Mouse (Mus musculus) WW6 (cell line): Measurements from ENCODE around the gene Zfp526.
A peak's percentile ranks its signal among the peaks of the same experiment; 100 is the strongest.

ENCODE experiments used
- DNase-seq: peaks from one replicate; pipeline ENCODE4 v3.0.0-alpha.2; 2013; ENCODE audit warnings: low read depth, low spot score

Zfp526 gene

GRCm38 (mm10) chr7:25221102-25221883 is at the start of gene Zfp526:
Zfp526 (plus strand) TSS chr7:25221425.
- DNase-seq, result peak; percentile 91

- DNase-seq, result no peak
These were observed 48.6 kb upstream of the Zfp526 start for GRCm38 (mm10) chr7:25172669-25173068.

- no peak for DNase-seq
These were observed 46.9 kb upstream of the Zfp526 start for GRCm38 (mm10) chr7:25174343-25174742.

- no peak for DNase-seq
These were observed 42.9 kb upstream of the Zfp526 start for GRCm38 (mm10) chr7:25178317-25178716.

GRCm38 (mm10) chr7:25178787-25179605 is 42.2 kb upstream of the Zfp526 start:
- DNase-seq, result no peak

- peak; percentile 63 for DNase-seq
These were observed 41.5 kb upstream of the Zfp526 start, which contains the start of gene Pou2f2 for GRCm38 (mm10) chr7:25179606-25180161. Pou2f2 (minus strand) TSS chr7:25179726.

- no peak for DNase-seq
These were observed 40.7 kb upstream of the Zfp526 start for GRCm38 (mm10) chr7:25180512-25180911.

- DNase-seq, result no peak
These were observed 39.9 kb upstream of the Zfp526 start for GRCm38 (mm10) chr7:25181331-25181790.

GRCm38 (mm10) chr7:25181814-25182213 is 39.4 kb upstream of the Zfp526 start:
- no peak for DNase-seq

GRCm38 (mm10) chr7:25184091-25184490 is 37.1 kb upstream of the Zfp526 start:
- DNase-seq, result no peak

- DNase-seq, result peak; percentile 74
These were observed 33.3 kb upstream of the Zfp526 start for GRCm38 (mm10) chr7:25187662-25188650.

GRCm38 (mm10) chr7:25190806-25191205 is 30.4 kb upstream of the Zfp526 start:
- DNase-seq, result no peak

GRCm38 (mm10) chr7:25192110-25192509 is 29.1 kb upstream of the Zfp526 start:
- peak; percentile 58 for DNase-seq

GRCm38 (mm10) chr7:25195148-25195547 is 26.1 kb upstream of the Zfp526 start:
- DNase-seq, result no peak

- no peak for DNase-seq
These were observed 25.1 kb upstream of the Zfp526 start for GRCm38 (mm10) chr7:25196107-25196506.

- DNase-seq, result no peak
These were observed 23.7 kb upstream of the Zfp526 start for GRCm38 (mm10) chr7:25197384-25198018.

GRCm38 (mm10) chr7:25203624-25204023 is 17.6 kb upstream of the Zfp526 start:
- DNase-seq, result no peak

- no peak for DNase-seq
These were observed 15.7 kb upstream of the Zfp526 start for GRCm38 (mm10) chr7:25205355-25206093.

- DNase-seq, result no peak
These were observed 15.0 kb upstream of the Zfp526 start for GRCm38 (mm10) chr7:25206094-25206830.
